Mouse (Mus musculus): Measurements from ENCODE around the gene Dhrs1. TPM values are rescaled to one million over a fixed set of nuclear protein-coding genes. Genes with fewer than 3 reads are reported as not detected.

Dhrs1 gene
- polyA plus RNA-seq, 1 experiment: 76.3 TPM

- no peak for TF ChIP-seq POLR2A (IDR thresholded peaks at IDR 0.05; ENCODE audit: insufficient read length, low read depth)
- TF ChIP-seq TCF12 (IDR thresholded peaks at IDR 0.05; ENCODE audit: insufficient read depth, poor library complexity, severe bottlenecking): no peak
- TF ChIP-seq MAX (IDR thresholded peaks at IDR 0.05; ENCODE audit: low read depth): no peak
- TF ChIP-seq POLR2AphosphoS2 (IDR thresholded peaks at IDR 0.05; ENCODE audit: insufficient read length, low read depth): no peak
- TF ChIP-seq USF1 (IDR thresholded peaks at IDR 0.05; ENCODE audit: low read depth): no peak
- TF ChIP-seq CEBPB (IDR thresholded peaks at IDR 0.05; ENCODE audit: insufficient read depth, poor library complexity, severe bottlenecking): no peak
- no peak for TF ChIP-seq SRF (IDR thresholded peaks at IDR 0.05; ENCODE audit: control insufficient read depth, insufficient read length, low read depth)
- TF ChIP-seq REST (IDR thresholded peaks at IDR 0.05; ENCODE audit: insufficient read depth, insufficient read length): no peak
- no peak for TF ChIP-seq MYOG (IDR thresholded peaks at IDR 0.05; ENCODE audit: control insufficient read depth in 1 of 3, insufficient read depth in 1 of 3, insufficient read length in 2 of 3, low read depth in 2 of 3)
- no peak for TF ChIP-seq TCF3 (IDR thresholded peaks at IDR 0.05; ENCODE audit: insufficient read length, low read depth)
- no peak for TF ChIP-seq MYOD1 (IDR thresholded peaks at IDR 0.05; ENCODE audit: control insufficient read depth in 1 of 3, insufficient read length in 2 of 3, low read depth in 2 of 3)
- TF ChIP-seq E2F4 (IDR thresholded peaks at IDR 0.05; ENCODE audit: insufficient read depth): no peak
- H3K27me3 ChIP-seq (ENCODE audit: control insufficient read depth, insufficient read depth, insufficient read length): peaks cover 9% of the 10 kb centered on the region
- H3ac ChIP-seq (ENCODE audit: control insufficient read depth, insufficient read length): no peak overlapping the region
Measured at GRCm38 (mm10) chr14:55785195-55785594, 39.7 kb upstream of the Dhrs1 start.

GRCm38 (mm10) chr14:55783958-55784235, 38.4 kb upstream of the Dhrs1 start, which contains the start of gene Adcy4:
Adcy4 (minus strand) TSS chr14:55784095.
- Histone ChIP-seq H3K4me2 (ENCODE audit: low read depth) (peak within 1 kb of the TSS; percentile 56), H3K4me3 (no peak within 1 kb of the TSS), H3ac (ENCODE audit: control insufficient read depth, insufficient read length) (no peak within 1 kb of the TSS), H3K27me3 (ENCODE audit: control insufficient read depth, insufficient read depth, insufficient read length) (peaks cover 9% of the 10 kb centered on the region), H3K36me3 (ENCODE audit: control insufficient read depth, insufficient read depth) (no peaks in the 10 kb centered on the region), H3K79me2 (ENCODE audit: control insufficient read depth, insufficient read depth) (no peaks in the 10 kb centered on the region)
- TF ChIP-seq TCF12 (IDR thresholded peaks at IDR 0.05; ENCODE audit: insufficient read depth, poor library complexity, severe bottlenecking) (no peak), CEBPB (IDR thresholded peaks at IDR 0.05; ENCODE audit: insufficient read depth, poor library complexity, severe bottlenecking) (no peak), TCF3 (IDR thresholded peaks at IDR 0.05; ENCODE audit: insufficient read length, low read depth) (no peak), POLR2A (IDR thresholded peaks at IDR 0.05; ENCODE audit: insufficient read length, low read depth) (no peak), SRF (IDR thresholded peaks at IDR 0.05; ENCODE audit: control insufficient read depth, insufficient read length, low read depth) (no peak), MAX (IDR thresholded peaks at IDR 0.05; ENCODE audit: low read depth) (no peak), USF1 (IDR thresholded peaks at IDR 0.05; ENCODE audit: low read depth) (no peak), E2F4 (IDR thresholded peaks at IDR 0.05; ENCODE audit: insufficient read depth) (no peak), MYOG (IDR thresholded peaks at IDR 0.05; ENCODE audit: control insufficient read depth in 1 of 3, insufficient read depth in 1 of 3, insufficient read length in 2 of 3, low read depth in 2 of 3) (no peak), MYOD1 (IDR thresholded peaks at IDR 0.05; ENCODE audit: control insufficient read depth in 1 of 3, insufficient read length in 2 of 3, low read depth in 2 of 3) (no peak), REST (IDR thresholded peaks at IDR 0.05; ENCODE audit: insufficient read depth, insufficient read length) (no peak), POLR2AphosphoS2 (IDR thresholded peaks at IDR 0.05; ENCODE audit: insufficient read length, low read depth) (no peak)

More at GRCm38 (mm10) chr14:55785195-55785594, 39.7 kb upstream of the Dhrs1 start:
- H3K36me3 ChIP-seq (ENCODE audit: control insufficient read depth, insufficient read depth): no peaks in the 10 kb centered on the region
- H3K79me2 ChIP-seq (ENCODE audit: control insufficient read depth, insufficient read depth): no peaks in the 10 kb centered on the region
- no peak overlapping the region for H3K4me2 ChIP-seq (ENCODE audit: low read depth)
- H3K4me3 ChIP-seq: no peak overlapping the region

- Histone ChIP-seq H3K36me3 (ENCODE audit: control insufficient read depth, insufficient read depth) (no peaks in the 10 kb centered on the region), H3K4me3 (no peak overlapping the region), H3K4me2 (ENCODE audit: low read depth) (peak overlapping the region; percentile 56), H3ac (ENCODE audit: control insufficient read depth, insufficient read length) (no peak overlapping the region), H3K27me3 (ENCODE audit: control insufficient read depth, insufficient read depth, insufficient read length) (peaks cover 9% of the 10 kb centered on the region), H3K79me2 (ENCODE audit: control insufficient read depth, insufficient read depth) (no peaks in the 10 kb centered on the region)
- TF ChIP-seq SRF (IDR thresholded peaks at IDR 0.05; ENCODE audit: control insufficient read depth, insufficient read length, low read depth) (no peak), MAX (IDR thresholded peaks at IDR 0.05; ENCODE audit: low read depth) (no peak), E2F4 (IDR thresholded peaks at IDR 0.05; ENCODE audit: insufficient read depth) (no peak), REST (IDR thresholded peaks at IDR 0.05; ENCODE audit: insufficient read depth, insufficient read length) (no peak), USF1 (IDR thresholded peaks at IDR 0.05; ENCODE audit: low read depth) (no peak), TCF3 (IDR thresholded peaks at IDR 0.05; ENCODE audit: insufficient read length, low read depth) (no peak), POLR2AphosphoS2 (IDR thresholded peaks at IDR 0.05; ENCODE audit: insufficient read length, low read depth) (no peak), POLR2A (IDR thresholded peaks at IDR 0.05; ENCODE audit: insufficient read length, low read depth) (no peak), CEBPB (IDR thresholded peaks at IDR 0.05; ENCODE audit: insufficient read depth, poor library complexity, severe bottlenecking) (no peak), MYOG (IDR thresholded peaks at IDR 0.05; ENCODE audit: control insufficient read depth in 1 of 3, insufficient read depth in 1 of 3, insufficient read length in 2 of 3, low read depth in 2 of 3) (no peak), MYOD1 (IDR thresholded peaks at IDR 0.05; ENCODE audit: control insufficient read depth in 1 of 3, insufficient read length in 2 of 3, low read depth in 2 of 3) (no peak)
Measured at GRCm38 (mm10) chr14:55783171-55783957, 37.9 kb upstream of the Dhrs1 start.

GRCm38 (mm10) chr14:55782361-55782960, 37.0 kb upstream of the Dhrs1 start:
- Histone ChIP-seq H3K36me3 (ENCODE audit: control insufficient read depth, insufficient read depth) (no peaks in the 10 kb centered on the region), H3K4me2 (ENCODE audit: low read depth) (peak overlapping the region; percentile 56), H3K4me3 (no peak overlapping the region), H3ac (ENCODE audit: control insufficient read depth, insufficient read length) (no peak overlapping the region), H3K79me2 (ENCODE audit: control insufficient read depth, insufficient read depth) (no peaks in the 10 kb centered on the region), H3K27me3 (ENCODE audit: control insufficient read depth, insufficient read depth, insufficient read length) (peaks cover 9% of the 10 kb centered on the region)
- TF ChIP-seq MAX (IDR thresholded peaks at IDR 0.05; ENCODE audit: low read depth) (no peak), USF1 (IDR thresholded peaks at IDR 0.05; ENCODE audit: low read depth) (no peak), MYOD1 (IDR thresholded peaks at IDR 0.05; ENCODE audit: control insufficient read depth in 1 of 3, insufficient read length in 2 of 3, low read depth in 2 of 3) (no peak), POLR2A (IDR thresholded peaks at IDR 0.05; ENCODE audit: insufficient read length, low read depth) (no peak), REST (IDR thresholded peaks at IDR 0.05; ENCODE audit: insufficient read depth, insufficient read length) (no peak), SRF (IDR thresholded peaks at IDR 0.05; ENCODE audit: control insufficient read depth, insufficient read length, low read depth) (no peak), POLR2AphosphoS2 (IDR thresholded peaks at IDR 0.05; ENCODE audit: insufficient read length, low read depth) (no peak), CEBPB (IDR thresholded peaks at IDR 0.05; ENCODE audit: insufficient read depth, poor library complexity, severe bottlenecking) (no peak), TCF3 (IDR thresholded peaks at IDR 0.05; ENCODE audit: insufficient read length, low read depth) (no peak), MYOG (IDR thresholded peaks at IDR 0.05; ENCODE audit: control insufficient read depth in 1 of 3, insufficient read depth in 1 of 3, insufficient read length in 2 of 3, low read depth in 2 of 3) (no peak), TCF12 (IDR thresholded peaks at IDR 0.05; ENCODE audit: insufficient read depth, poor library complexity, severe bottlenecking) (no peak), E2F4 (IDR thresholded peaks at IDR 0.05; ENCODE audit: insufficient read depth) (no peak)

All from myocyte (in vitro differentiated cells).